Mouse (Mus musculus): ENCODE measurements around the gene Slc2a1.

Gene Slc2a1

DNA sequence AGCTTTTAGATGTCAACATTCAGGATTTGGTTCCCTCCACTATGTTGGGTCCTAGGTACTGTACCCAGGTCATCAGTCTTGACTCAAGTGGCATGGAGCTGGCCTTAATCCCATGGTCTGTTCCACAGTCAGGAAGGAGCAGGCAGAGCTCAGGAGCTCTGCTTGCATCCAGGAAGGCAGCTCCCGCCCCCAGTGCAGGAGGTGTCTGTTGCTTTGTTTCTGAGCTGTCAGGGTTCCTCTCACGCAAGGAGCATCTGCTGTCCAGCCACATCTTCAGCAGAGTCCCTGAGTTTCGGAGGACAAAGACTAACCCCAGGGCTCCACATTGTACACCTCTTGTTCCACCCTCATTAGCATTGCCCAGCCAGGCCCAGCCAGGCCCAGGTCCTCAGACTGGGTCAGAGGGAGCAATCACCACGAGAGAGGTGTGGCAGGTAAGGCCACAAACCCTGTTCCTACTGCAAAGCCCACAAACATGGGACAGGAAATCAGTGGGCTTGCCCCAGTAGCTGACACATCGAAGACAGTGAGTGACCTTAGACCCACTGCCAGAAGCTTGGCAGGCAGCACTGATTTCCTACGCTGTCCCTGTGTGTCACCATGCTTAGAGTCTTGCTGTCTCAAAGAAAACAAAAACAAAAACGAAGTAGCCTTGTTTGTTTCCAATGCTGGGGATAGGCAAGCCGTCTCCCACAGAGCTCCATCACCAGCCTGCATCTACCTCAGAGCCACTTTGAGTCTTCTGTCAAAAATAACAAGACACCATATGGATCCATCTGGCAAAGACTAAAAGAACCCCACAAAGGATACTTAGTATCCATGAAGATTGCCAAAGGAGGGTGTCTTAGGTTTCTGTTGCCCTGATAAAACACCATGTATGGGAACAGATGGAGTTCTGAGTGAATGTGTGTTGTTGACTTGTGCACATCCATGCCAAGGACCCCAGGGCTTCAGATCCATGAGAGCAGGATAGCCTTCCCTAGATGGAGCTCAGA is 10.0 kb upstream of the Slc2a1 start:
- no peak for DNase-seq

- no peak for DNase-seq
These were observed 7.1 kb upstream of the Slc2a1 start for GRCm38 (mm10) chr4:119101392-119101791.

- no peak for DNase-seq
These were observed 6.0 kb upstream of the Slc2a1 start for GRCm38 (mm10) chr4:119102350-119103126.

GRCm38 (mm10) chr4:119104847-119105246 is 3.7 kb upstream of the Slc2a1 start:
- DNase-seq: no peak

DNA sequence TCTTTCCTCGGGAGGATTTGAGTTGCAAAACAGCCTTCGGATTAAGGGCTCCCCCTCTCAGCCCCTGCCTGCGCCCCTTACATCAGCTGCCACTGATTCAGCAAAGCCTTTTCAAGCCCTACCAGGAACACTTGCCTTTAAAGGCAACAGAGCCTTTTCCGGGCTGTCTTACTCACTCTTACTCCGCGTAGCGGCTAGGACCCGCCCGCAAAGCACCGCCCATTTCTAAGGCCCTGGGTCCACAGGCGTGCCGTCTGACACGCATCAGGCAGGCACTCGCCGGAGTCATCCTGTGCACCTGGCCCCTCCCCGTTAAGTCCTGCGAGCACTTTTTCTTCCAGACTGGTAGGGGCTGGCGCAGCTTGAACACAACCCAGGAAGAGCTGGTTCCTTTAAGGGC is 2.8 kb upstream of the Slc2a1 start:
- DNase-seq: peak; percentile 81

- no peak for DNase-seq
These were observed 644 bp upstream of the Slc2a1 start for GRCm38 (mm10) chr4:119107867-119108266.

DNA sequence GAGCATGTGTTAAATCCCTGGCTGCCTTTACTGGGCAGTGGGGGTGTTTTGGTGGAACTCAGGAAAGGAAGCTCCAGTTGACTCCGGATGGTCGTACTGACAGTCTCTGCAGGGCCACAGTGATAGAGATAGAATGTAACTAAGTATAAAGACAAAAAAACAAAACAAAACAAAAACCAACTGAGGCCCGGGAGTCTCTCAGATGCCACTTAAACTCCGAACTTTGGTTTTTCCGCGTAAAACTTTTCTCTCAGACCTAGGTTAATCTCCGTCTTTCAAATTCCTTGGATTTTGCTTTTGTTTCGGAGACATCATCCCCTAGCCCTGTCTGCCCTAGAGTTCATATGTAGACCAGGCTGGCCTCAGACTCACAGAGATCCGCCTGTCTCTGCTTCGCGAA is 1.1 kb downstream of the Slc2a1 start:
- DNase-seq: no peak

- DNase-seq: no peak
These were observed 2.0 kb downstream of the Slc2a1 start for GRCm38 (mm10) chr4:119110512-119110911.

- DNase-seq: no peak
These were observed 2.9 kb downstream of the Slc2a1 start for GRCm38 (mm10) chr4:119111410-119111809.

- DNase-seq: no peak
These were observed 3.9 kb downstream of the Slc2a1 start for GRCm38 (mm10) chr4:119112256-119112885.

DNA sequence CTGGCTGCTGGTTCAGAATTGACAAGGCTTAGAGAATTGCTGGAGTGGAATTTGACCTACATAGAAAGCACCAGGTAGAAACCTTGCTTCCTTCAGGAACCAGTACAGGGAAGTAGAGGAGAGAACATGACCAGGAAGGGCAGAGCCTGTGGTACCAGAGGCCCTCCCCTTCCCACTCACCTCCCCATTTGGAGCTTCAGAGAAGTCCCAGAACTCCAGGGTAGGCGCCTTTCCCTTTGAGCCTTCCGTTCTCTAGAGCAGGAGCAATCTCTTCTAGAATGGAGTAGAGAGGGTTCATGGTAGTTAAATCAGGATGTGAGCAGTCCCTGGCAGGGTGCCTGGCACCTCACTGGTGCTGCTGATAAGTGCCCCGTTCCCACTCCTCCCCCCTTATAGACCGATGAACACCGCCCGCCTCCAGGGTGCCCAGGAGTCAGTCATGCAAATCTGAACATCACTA is 7.1 kb downstream of the Slc2a1 start:
- no peak for DNase-seq

GRCm38 (mm10) chr4:119116336-119116735 is 7.8 kb downstream of the Slc2a1 start:
- DNase-seq: no peak

GRCm38 (mm10) chr4:119117571-119117970 is 9.1 kb downstream of the Slc2a1 start:
- DNase-seq: no peak

DNA sequence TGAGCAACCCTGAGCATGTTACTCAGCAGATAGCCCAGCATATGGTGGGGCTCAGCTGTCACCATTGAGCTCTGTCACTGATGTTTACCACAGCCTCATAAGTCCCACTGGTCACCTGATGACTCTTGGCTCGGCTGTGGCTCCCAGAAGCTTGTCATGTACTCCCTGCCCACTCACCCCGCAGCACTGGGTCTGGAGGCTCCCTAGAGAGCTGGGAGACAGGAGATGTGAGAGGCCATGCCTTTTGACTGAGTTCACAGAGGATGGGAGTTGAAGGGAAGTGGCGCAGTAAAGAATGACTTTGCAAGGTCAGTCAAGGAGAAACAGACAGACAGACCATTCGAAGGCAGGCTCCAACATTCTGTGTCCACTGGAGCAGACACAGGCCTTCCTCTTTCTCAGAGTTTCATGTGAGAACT is 10.2 kb downstream of the Slc2a1 start:
- DNase-seq: no peak

DNA sequence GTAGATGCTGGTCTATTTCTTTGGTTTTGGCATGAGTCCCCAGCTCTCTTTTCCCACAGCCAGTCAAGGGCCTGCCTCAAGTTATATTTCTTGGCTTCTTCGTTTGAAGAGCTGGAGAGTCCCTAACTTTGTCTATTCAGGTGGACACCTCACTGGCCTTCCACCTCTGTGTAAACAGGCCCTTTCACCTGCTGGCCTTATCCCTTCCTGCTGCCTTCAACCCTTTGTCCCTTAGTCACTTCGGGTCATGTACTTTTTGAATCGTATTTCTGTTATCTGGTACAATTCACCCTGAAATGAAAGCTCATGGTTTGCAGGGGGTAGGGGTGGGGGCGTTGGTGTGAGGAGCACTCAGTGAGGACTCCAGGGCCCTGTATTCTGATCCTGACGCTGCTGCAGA is 10.8 kb downstream of the Slc2a1 start:
- no peak for DNase-seq

DNA sequence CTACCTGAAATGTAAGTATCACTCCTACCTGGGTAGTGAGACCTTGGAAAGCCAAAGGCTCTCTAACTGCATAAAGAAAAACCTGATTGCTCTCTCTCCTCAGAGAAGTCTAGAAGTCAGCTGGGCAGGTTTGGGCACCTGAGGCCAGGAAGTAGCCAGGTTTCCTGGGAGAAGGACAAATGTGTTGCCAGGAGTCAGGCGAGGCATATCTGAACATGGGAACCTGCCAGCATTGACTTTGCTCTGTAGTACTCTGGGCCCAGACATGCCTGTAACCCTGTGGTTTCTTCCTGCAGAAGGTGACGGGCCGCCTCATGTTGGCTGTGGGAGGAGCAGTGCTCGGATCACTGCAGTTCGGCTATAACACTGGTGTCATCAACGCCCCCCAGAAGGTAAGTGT is 11.6 kb downstream of the Slc2a1 start:
- DNase-seq: no peak

GRCm38 (mm10) chr4:119121249-119121648 is 12.7 kb downstream of the Slc2a1 start:
- no peak for DNase-seq

DNA sequence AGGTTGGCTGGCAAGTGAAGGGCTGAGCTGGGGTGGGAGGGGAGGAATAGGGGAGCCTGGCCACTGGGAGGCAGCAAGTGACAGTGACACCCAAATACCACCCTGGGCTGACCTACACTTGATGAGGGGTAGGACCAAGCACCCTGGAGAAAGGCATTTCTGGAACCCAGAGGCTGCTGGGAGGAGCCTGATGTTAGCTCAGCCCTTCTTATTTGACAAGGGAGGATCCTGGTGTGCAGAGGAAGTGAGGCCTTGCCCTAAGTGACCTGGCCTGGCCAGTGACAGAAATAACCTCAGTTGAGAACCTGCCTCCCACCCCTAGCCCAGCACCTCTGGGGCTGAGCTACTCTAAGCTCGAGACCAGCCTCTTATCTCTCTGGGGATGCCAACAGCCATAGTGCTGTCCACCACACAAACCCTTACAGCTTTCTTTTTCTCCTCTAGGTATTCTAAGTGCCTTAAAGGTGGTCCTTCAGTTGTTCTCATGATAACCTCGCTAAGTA is 16.3 kb downstream of the Slc2a1 start:
- DNase-seq: no peak

GRCm38 (mm10) chr4:119125577-119126270 is 17.2 kb downstream of the Slc2a1 start:
- DNase-seq: no peak

DNA sequence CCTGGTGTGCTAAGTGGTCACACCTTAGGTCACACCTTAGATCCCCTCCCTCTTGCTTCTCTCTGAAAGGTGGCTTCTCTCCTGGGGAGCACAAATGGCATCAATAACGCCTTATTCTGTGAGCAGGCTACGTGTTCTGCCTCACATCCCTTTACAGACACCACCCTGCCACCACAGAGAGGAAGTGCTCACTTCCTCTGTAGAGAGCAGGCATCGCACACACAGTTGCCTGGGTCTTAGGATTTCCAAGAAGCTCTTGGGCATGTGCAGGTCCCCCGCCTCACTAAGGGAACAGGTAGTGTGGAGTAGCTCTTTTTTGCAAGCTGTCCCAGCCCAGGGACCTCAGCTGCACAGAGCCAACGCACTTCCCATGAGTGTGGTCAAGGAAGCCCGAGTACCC is 18.7 kb downstream of the Slc2a1 start:
- DNase-seq: peak; percentile 61

GRCm38 (mm10) chr4:119128547-119128946 is 20.0 kb downstream of the Slc2a1 start:
- no peak for DNase-seq

DNA sequence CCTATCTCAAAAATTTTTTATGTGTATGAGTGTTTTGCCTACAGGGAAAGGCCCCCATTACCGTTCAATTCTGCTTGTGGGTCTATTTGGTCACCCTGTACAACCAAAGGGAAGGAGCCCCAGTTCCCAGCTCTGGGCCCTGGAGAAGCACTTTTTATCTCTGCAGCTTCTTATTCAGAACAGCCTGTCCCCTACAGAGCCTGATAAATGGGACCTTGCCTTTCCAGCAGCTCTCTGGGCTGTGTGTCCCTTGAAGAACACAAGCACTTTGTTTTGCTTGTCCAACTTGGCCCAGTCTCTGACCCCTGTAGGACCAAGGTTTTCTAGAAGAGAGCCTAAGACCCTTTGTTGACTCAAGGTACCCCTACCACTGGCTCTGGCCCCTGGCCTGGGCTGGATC is 20.6 kb downstream of the Slc2a1 start:
- no peak for DNase-seq

Data from thymus, postnatal 4 days (tissue).